Comparison of ENCODE assay signal across 25 mouse cellular contexts in the genomic region with DNA sequence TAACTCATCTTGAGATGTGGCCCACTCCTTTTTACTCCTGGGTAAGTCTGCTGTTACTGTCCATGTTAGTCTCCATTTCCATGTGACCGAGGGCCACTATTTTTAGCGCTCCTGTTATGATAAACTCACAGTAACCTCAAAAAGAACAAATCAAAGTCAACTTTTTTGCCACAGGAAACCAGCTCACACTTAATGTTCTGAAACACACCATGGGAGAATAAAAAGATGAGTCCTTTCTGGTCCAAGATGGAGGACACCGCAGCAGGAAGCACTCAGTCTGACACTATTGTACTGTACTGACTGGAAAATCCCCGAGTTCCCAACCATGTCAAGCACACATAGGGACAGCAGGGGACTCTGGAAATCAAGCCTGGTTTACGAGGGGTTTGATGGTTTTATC. TPM values are rescaled to one million over a fixed set of nuclear protein-coding genes. Genes with fewer than 3 reads are reported as not detected.
DNase-seq lines count a peak whose midpoint lies in the region; ATAC-seq lines count a peak whose summit lies in the region.
"Had no signal": no experiment of that assay in that cellular context is flagged by ENCODE, and none has a peak within 500 bp of the region (broad histone marks: within the 10 kb centered on the region; RNA-seq: fewer than 3 reads in every experiment).

No protein-coding gene starts in this region.

- H3K4me2 ChIP-seq in kidney, embryonic 16.5 days (replicated peaks; ENCODE audit: low read depth, low read length): no peak overlapping the region
- 0 out of 2 replicates have a peak overlapping the region, but pooled peaks have one; percentile 22 for H3K4me2 ChIP-seq in heart, embryonic 14.5 days (ENCODE audit: low read length)
- H3K4me2 ChIP-seq in neural tube, embryonic 15.5 days: no peak overlapping the region
- H3K4me2 ChIP-seq: embryonic facial prominence, embryonic 15.5 days; stomach, embryonic 15.5 days had no signal

- H3K9ac ChIP-seq in kidney, embryonic 16.5 days (replicated peaks; ENCODE audit: low read length): no peak overlapping the region
- no peak overlapping the region; the same call in 1 of the 2 replicates for H3K9ac ChIP-seq in heart, embryonic 14.5 days (ENCODE audit: low read length)
- no peak overlapping the region for H3K9ac ChIP-seq in neural tube, embryonic 15.5 days (replicated peaks)
- H3K9ac ChIP-seq: embryonic facial prominence, embryonic 15.5 days; stomach, embryonic 15.5 days had no signal

- H3K27ac ChIP-seq in kidney, embryonic 16.5 days (ENCODE audit: low read length): no peak overlapping the region
- peak overlapping the region; percentile 50 to 78 for H3K27ac ChIP-seq in heart, embryonic 14.5 days (replicated peaks in 1 of 2; ENCODE audit: control insufficient read depth in 1 of 2, insufficient read depth in 1 of 2, low read depth in 2 of 2, low read length in 2 of 2)
- no peak overlapping the region for H3K27ac ChIP-seq in neural tube, embryonic 15.5 days (replicated peaks)
- H3K27ac ChIP-seq: embryonic facial prominence, embryonic 15.5 days; forebrain, embryonic 10.5 days; stomach, embryonic 15.5 days had no signal

- peak; percentile 6 for DNase-seq in adrenal gland, postnatal 14 days
- no peak for DNase-seq in adrenal gland, adult 18-20 months (ENCODE audit: low spot score in 2 of 2)
- peak; percentile 14 for DNase-seq in kidney, adult 11 months
- DNase-seq in kidney, postnatal 14 days: peak; percentile 43
- DNase-seq in layer of hippocampus, postnatal 36 days: no peak
- DNase-seq: cerebellum, adult 2 months; cerebellum, postnatal 36 days; left cerebral cortex, postnatal 4 days; liver; lung, postnatal 10 days; midbrain, embryonic 14.5 days; right cerebral cortex, postnatal 14 days; spleen, adult 18-20 months; thymus, adult 18-20 months had no signal

- ATAC-seq in kidney, embryonic 16.5 days (ENCODE audit: low FRiP score, low TSS enrichment): no peak
- no peak for ATAC-seq in heart, embryonic 14.5 days (ENCODE audit: insufficient number of reproducible peaks, insufficient read depth, low FRiP score, low read depth)
- ATAC-seq in neural tube, embryonic 15.5 days (ENCODE audit: low FRiP score): no peak
- ATAC-seq: CD4-positive, CD25-positive, alpha-beta regulatory T cell, adult 4 months; hindbrain, embryonic 16.5 days; intestine, embryonic 16.5 days had no signal

- H3K27me3 ChIP-seq in kidney, embryonic 16.5 days (ENCODE audit: insufficient read depth, low read length): no peaks in the 10 kb centered on the region
- H3K27me3 ChIP-seq in heart, embryonic 14.5 days (ENCODE audit: control insufficient read depth, insufficient read depth, low read length): no peaks in the 10 kb centered on the region
- no peaks in the 10 kb centered on the region for H3K27me3 ChIP-seq in neural tube, embryonic 15.5 days (replicated peaks)
- H3K27me3 ChIP-seq: embryonic facial prominence, embryonic 15.5 days; stomach, embryonic 15.5 days had no signal

- H3K4me3 ChIP-seq in kidney, embryonic 16.5 days (ENCODE audit: low read length): no peak overlapping the region
- no peak overlapping the region for H3K4me3 ChIP-seq in heart, embryonic 14.5 days (ENCODE audit: control insufficient read depth in 1 of 2, insufficient read depth in 1 of 2, low read depth in 1 of 2, low read length in 2 of 2)
- no peak overlapping the region for H3K4me3 ChIP-seq in neural tube, embryonic 15.5 days (replicated peaks)
- H3K4me3 ChIP-seq: embryonic facial prominence, embryonic 15.5 days; forebrain, embryonic 10.5 days; myocyte; stomach, embryonic 15.5 days had no signal

- 50% methylated on average over 5 of the region's 5 CpGs for WGBS in kidney, embryonic 16.5 days
- WGBS in heart, embryonic 14.5 days: 39% methylated on average over 5 of the region's 5 CpGs
- WGBS in neural tube, embryonic 15.5 days: 76% methylated on average over 5 of the region's 5 CpGs

- no peaks in the 10 kb centered on the region for H3K4me1 ChIP-seq in kidney, embryonic 16.5 days (ENCODE audit: insufficient read depth, low read length)
- H3K4me1 ChIP-seq in heart, embryonic 14.5 days (ENCODE audit: control insufficient read depth in 2 of 2, insufficient read depth in 2 of 2, low read length in 2 of 2): peaks cover 6 to 12% of the 10 kb centered on the region in 2 experiments
- no peaks in the 10 kb centered on the region for H3K4me1 ChIP-seq in neural tube, embryonic 15.5 days
- H3K4me1 ChIP-seq: embryonic facial prominence, embryonic 15.5 days; forebrain, embryonic 10.5 days; stomach, embryonic 15.5 days had no signal

- H3K9me3 ChIP-seq in kidney, embryonic 16.5 days (ENCODE audit: low read length): no peaks in the 10 kb centered on the region
- H3K9me3 ChIP-seq in heart, embryonic 14.5 days (ENCODE audit: control insufficient read depth, low read length): no peaks in the 10 kb centered on the region
- no peaks in the 10 kb centered on the region for H3K9me3 ChIP-seq in neural tube, embryonic 15.5 days (replicated peaks)
- H3K9me3 ChIP-seq: embryonic facial prominence, embryonic 15.5 days; forebrain, embryonic 10.5 days; G1E; stomach, embryonic 15.5 days had no signal

- peaks cover 42% of the 10 kb centered on the region for H3K36me3 ChIP-seq in kidney, embryonic 16.5 days (ENCODE audit: insufficient read depth, low read length)
- peaks cover 64% of the 10 kb centered on the region for H3K36me3 ChIP-seq in heart, embryonic 14.5 days (ENCODE audit: control insufficient read depth, insufficient read depth, low read length)
- H3K36me3 ChIP-seq in neural tube, embryonic 15.5 days: peaks cover 35% of the 10 kb centered on the region

RNA-seq across cellular contexts. Expression of a gene that starts 37.6 kb away (rescaled TPM):
- 62.3 and 72.1 TPM in 2 replicates for total RNA-seq in adrenal gland, postnatal 14 days (2021)
- total RNA-seq in adrenal gland, adult 18-20 months (2021): 10 to 100 TPM; 57.0 to 61.8 TPM
- polyA plus RNA-seq in kidney, embryonic 16.5 days (2015; fragmentation: Nextera tagmentation; extraction: Ambion mirVana): 337 and 347 TPM in 2 replicates
- 179 and 183 TPM in 2 replicates for polyA plus RNA-seq in heart, embryonic 14.5 days (2014; fragmentation: Nextera tagmentation; extraction: Ambion mirVana)
- polyA plus RNA-seq in neural tube, embryonic 15.5 days (2015; fragmentation: Nextera tagmentation; extraction: Ambion mirVana): 239 and 275 TPM in 2 replicates
- total RNA-seq in layer of hippocampus, postnatal 36 days (2021): 10 to 100 TPM; 88.7 to 97.5 TPM

RNA-seq across cellular contexts. Expression of a gene that starts 41.8 kb away (rescaled TPM):
- 5.8 and 11.6 TPM in 2 replicates for total RNA-seq in adrenal gland, postnatal 14 days (2021)
- total RNA-seq in adrenal gland, adult 18-20 months (2021): 1 to 10 TPM; 5.2 to 6.0 TPM
- 12.6 and 14.2 TPM in 2 replicates for polyA plus RNA-seq in kidney, embryonic 16.5 days (2015; fragmentation: Nextera tagmentation; extraction: Ambion mirVana)
- polyA plus RNA-seq in heart, embryonic 14.5 days (2014; fragmentation: Nextera tagmentation; extraction: Ambion mirVana): 3.8 and 5.2 TPM in 2 replicates
- polyA plus RNA-seq in neural tube, embryonic 15.5 days (2015; fragmentation: Nextera tagmentation; extraction: Ambion mirVana): 25.4 and 27.5 TPM in 2 replicates
- total RNA-seq in layer of hippocampus, postnatal 36 days (2021): 10 to 100 TPM; 11.3 to 13.0 TPM

RNA-seq across cellular contexts. Expression of a gene that starts 50.7 kb away (rescaled TPM):
- 37.4 and 48.5 TPM in 2 replicates for total RNA-seq in adrenal gland, postnatal 14 days (2021)
- total RNA-seq in adrenal gland, adult 18-20 months (2021): 10 to 100 TPM; 32.8 to 39.4 TPM
- 14.8 and 14.9 TPM in 2 replicates for polyA plus RNA-seq in kidney, embryonic 16.5 days (2015; fragmentation: Nextera tagmentation; extraction: Ambion mirVana)
- 8.6 and 10.6 TPM in 2 replicates for polyA plus RNA-seq in heart, embryonic 14.5 days (2014; fragmentation: Nextera tagmentation; extraction: Ambion mirVana)
- polyA plus RNA-seq in neural tube, embryonic 15.5 days (2015; fragmentation: Nextera tagmentation; extraction: Ambion mirVana): 14.5 and 17.3 TPM in 2 replicates
- 10 to 100 TPM; 54.7 to 60.4 TPM for total RNA-seq in layer of hippocampus, postnatal 36 days (2021)

Comparison
In these comparisons a context has a peak if more than half of its experiments do, and no peak if none do; other contexts are left out.
1. DNase-seq: peak in adrenal gland, postnatal 14 days (single experiment), kidney, adult 11 months (single experiment) and kidney, postnatal 14 days (single experiment); none in adrenal gland, adult 18-20 months (0 of 2) and layer of hippocampus, postnatal 36 days (0 of 2).
2. H3K27ac ChIP-seq: peak in heart, embryonic 14.5 days (2 of 2); none in kidney, embryonic 16.5 days (single experiment) and neural tube, embryonic 15.5 days (single experiment).